Mouse (Mus musculus) CH12.LX (cell line): ENCODE measurements around the gene Fam69a. TPM values are rescaled to one million over a fixed set of nuclear protein-coding genes. Genes with fewer than 3 reads are reported as not detected.
"Not testable (repeated sequence)": the region's sequence is repeated elsewhere in the genome, so short reads cannot be mapped to it uniquely, and the experiment has no call there.

ENCODE experiments used
- DNase-seq: peaks from one replicate; pipeline ENCODE4 v3.0.0-alpha.2; 2013; ENCODE audit errors: extremely low read depth
- H3K27ac ChIP-seq: 2 replicates; pipeline ENCODE4 v1.5.1; 2012; ENCODE audit warnings: low read depth, mild to moderate bottlenecking, control low read depth, moderate library complexity; ENCODE audit not compliant: insufficient read depth
- H3K27me3 ChIP-seq: replicated peaks from 2 replicates; pipeline ENCODE3; 2012; ENCODE audit warnings: inconsistent platforms
- H3K36me3 ChIP-seq, 2 experiments: replicated peaks in 1 of 2; 2 replicates each; pipeline versions ENCODE3 to v1.6.1; 2012; ENCODE audit warnings: inconsistent platforms in 1 of 2, low read length in 1 of 2, mild to moderate bottlenecking in 1 of 2, mixed read lengths in 1 of 2, moderate library complexity in 1 of 2; ENCODE audit not compliant: control insufficient read depth in 1 of 2, insufficient read depth in 1 of 2
- H3K4me1 ChIP-seq, 2 experiments: 2 replicates each; pipeline ENCODE4 v1.6.1; 2012; ENCODE audit warnings: inconsistent platforms in 1 of 2, moderate library complexity in 1 of 2; ENCODE audit not compliant: insufficient read depth in 2 of 2, control insufficient read depth in 1 of 2
- H3K4me2 ChIP-seq: 2 replicates; pipeline ENCODE4 v1.6.1; 2012; ENCODE audit warnings: low read depth, mild to moderate bottlenecking, control low read depth; ENCODE audit not compliant: poor library complexity, insufficient read depth, severe bottlenecking
- H3K4me3 ChIP-seq, 3 experiments: fragments of 150-350 bp in 1 of 3; sonication (generic) in 1 of 3; replicated peaks in 1 of 3; 2 replicates each; pipeline versions ENCODE3 to v1.5.1; 2011 to 2012; ENCODE audit warnings: low read depth in 2 of 3, low read length in 2 of 3, mild to moderate bottlenecking in 2 of 3, moderate library complexity in 2 of 3, control low read depth in 1 of 3, improper control_type of control experiment in 1 of 3, inconsistent platforms in 1 of 3, mixed read lengths in 1 of 3; ENCODE audit not compliant: poor library complexity in 1 of 3
- H3K79me2 ChIP-seq: replicated peaks from 2 replicates; pipeline ENCODE4 v1.6.1; 2012; ENCODE audit warnings: mild to moderate bottlenecking, moderate library complexity; ENCODE audit not compliant: control insufficient read depth, poor library complexity, insufficient read depth, severe bottlenecking; ENCODE audit errors: extremely low read depth
- H3K9ac ChIP-seq: 2 replicates; pipeline ENCODE4 v1.6.1; 2012; ENCODE audit warnings: low read depth, mild to moderate bottlenecking, control low read depth, moderate library complexity; ENCODE audit not compliant: insufficient read depth
- H3K9me3 ChIP-seq: replicated peaks from 2 replicates; pipeline ENCODE3; 2012; ENCODE audit warnings: low read length, inconsistent platforms, mixed read lengths
- BHLHE40 ChIP-seq: IDR thresholded peaks from 2 replicates; pipeline ENCODE4 v1.6.1; 2011; ENCODE audit warnings: mild to moderate bottlenecking, low read depth, low read length, improper control_type of control experiment
- CHD2 ChIP-seq: IDR thresholded peaks from 2 replicates; pipeline ENCODE4 v1.6.1; 2011; ENCODE audit warnings: low read length, improper control_type of control experiment
- CTCF ChIP-seq, 2 experiments: IDR thresholded peaks in 1 of 2; conservative IDR thresholded peaks in 1 of 2; 2 replicates each; pipeline ENCODE4 v1.5.1; 2011 to 2012; ENCODE audit warnings: low read depth in 2 of 2, low read length in 2 of 2, improper control_type of control experiment in 1 of 2, inconsistent platforms in 1 of 2, mild to moderate bottlenecking in 1 of 2, moderate library complexity in 1 of 2
- ELF1 ChIP-seq: IDR thresholded peaks from 2 replicates; pipeline ENCODE4 v1.6.1; 2014; ENCODE audit warnings: low read depth, mild to moderate bottlenecking, inconsistent platforms, low read length, improper control_type of control experiment
- GABPA ChIP-seq: IDR thresholded peaks from 2 replicates; pipeline ENCODE4 v1.6.1; 2012; ENCODE audit warnings: low read depth, low read length, improper control_type of control experiment, inconsistent platforms; ENCODE audit not compliant: insufficient replicate concordance
- HCFC1 ChIP-seq: IDR thresholded peaks from 2 replicates; pipeline ENCODE4 v1.6.1; 2012; ENCODE audit warnings: low read depth, mild to moderate bottlenecking, inconsistent platforms, low read length, improper control_type of control experiment
- IRF4 ChIP-seq: IDR thresholded peaks from 2 replicates; pipeline ENCODE4 v1.6.1; 2014; ENCODE audit warnings: low read depth, mild to moderate bottlenecking, inconsistent platforms, low read length, improper control_type of control experiment
- MAFK ChIP-seq: IDR thresholded peaks from 2 replicates; pipeline ENCODE4 v1.6.1; 2011; ENCODE audit warnings: low read length, improper control_type of control experiment; ENCODE audit not compliant: insufficient replicate concordance
- MAZ ChIP-seq: IDR thresholded peaks from 2 replicates; pipeline ENCODE4 v1.6.1; 2012; ENCODE audit warnings: low read depth, mild to moderate bottlenecking, inconsistent platforms, low read length, improper control_type of control experiment, moderate library complexity
- MEF2A ChIP-seq: IDR thresholded peaks from 2 replicates; pipeline ENCODE4 v1.6.1; 2014; ENCODE audit warnings: low read depth, mild to moderate bottlenecking, inconsistent platforms, low read length, improper control_type of control experiment, borderline replicate concordance
- MXI1 ChIP-seq: IDR thresholded peaks from 2 replicates; pipeline ENCODE4 v1.6.1; 2011; ENCODE audit warnings: mild to moderate bottlenecking, low read depth, low read length, improper control_type of control experiment
- NELFE ChIP-seq: IDR thresholded peaks from 2 replicates; pipeline ENCODE4 v1.6.1; 2011; ENCODE audit warnings: low read depth, low read length, improper control_type of control experiment
- PAX5 ChIP-seq: IDR thresholded peaks from 2 replicates; pipeline ENCODE4 v1.6.1; 2012; ENCODE audit warnings: low read length, inconsistent platforms, mixed read lengths
- POLR2A ChIP-seq: IDR thresholded peaks from 2 replicates; pipeline ENCODE4 v1.6.1; 2011; ENCODE audit warnings: low read depth, mild to moderate bottlenecking, improper control_type of control experiment, low read length
- POLR2AphosphoS2 ChIP-seq: IDR thresholded peaks from 2 replicates; pipeline ENCODE4 v1.6.1; 2011; ENCODE audit warnings: low read depth, low read length, improper control_type of control experiment
- RAD21 ChIP-seq: IDR thresholded peaks from 2 replicates; pipeline ENCODE4 v1.6.1; 2011; ENCODE audit warnings: low read depth, mild to moderate bottlenecking, low read length, improper control_type of control experiment, moderate library complexity
- RCOR1 ChIP-seq: conservative IDR thresholded peaks from 2 replicates; pipeline ENCODE4 v1.6.1; 2012; ENCODE audit warnings: low read depth, mild to moderate bottlenecking, inconsistent platforms, low read length, improper control_type of control experiment
- SIN3A ChIP-seq: IDR thresholded peaks from 2 replicates; pipeline ENCODE4 v1.6.1; 2012; ENCODE audit warnings: low read length, improper control_type of control experiment, inconsistent platforms
- TBP ChIP-seq: conservative IDR thresholded peaks from 2 replicates; pipeline ENCODE4 v1.6.1; 2011; ENCODE audit warnings: low read depth, low read length, improper control_type of control experiment
- TCF12 ChIP-seq: IDR thresholded peaks from 2 replicates; pipeline ENCODE4 v1.6.1; 2014; ENCODE audit warnings: low read depth, mild to moderate bottlenecking, inconsistent platforms, low read length, improper control_type of control experiment
- UBTF ChIP-seq: IDR thresholded peaks from 2 replicates; pipeline ENCODE4 v1.6.1; 2012; ENCODE audit warnings: low read depth, mild to moderate bottlenecking, inconsistent platforms, low read length, improper control_type of control experiment, moderate library complexity
- USF1 ChIP-seq: IDR thresholded peaks from 2 replicates; pipeline ENCODE4 v1.6.1; 2014; ENCODE audit warnings: low read depth, mild to moderate bottlenecking, inconsistent platforms, low read length, improper control_type of control experiment
- ZMIZ1 ChIP-seq: IDR thresholded peaks from 2 replicates; pipeline ENCODE4 v1.6.1; 2012; ENCODE audit warnings: low read depth, mild to moderate bottlenecking, inconsistent platforms, low read length, improper control_type of control experiment
- dilution Hi-C: fragments of 300-500 bp; cut with MboI; formaldehyde crosslinking; loops from 2 replicates; pipeline ENCODE4 v1.14.3; 2020; ENCODE audit warnings: low sequenced_read_pairs; ENCODE audit not compliant: extremely low pct_unique_long_range_greater_than_20kb, extremely low pct_ligation_motif_present
- in situ Hi-C: fragments of 300-500 bp; cut with MboI; formaldehyde crosslinking; loops from 3 replicates; pipeline ENCODE4 v1.14.3; 2019; ENCODE audit warnings: low sequenced_read_pairs, low pct_ligation_motif_present, low pct_unique_long_range_greater_than_20kb, mixed read lengths
- polyA plus RNA-seq: library from polyadenylated mRNA; unstranded; fragments of >175 nt; gene quantifications from 2 replicates; pipeline ENCODE4 v1.2.1, GENCODE M21; 2012; ENCODE audit warnings: low read depth; ENCODE audit not compliant: insufficient read length
- total RNA-seq, 2 experiments: library from RNA; depleted of rRNA; stranded (reverse); fragments of 300-350 nt in 1 of 2; fragments of >200 nt in 1 of 2; gene quantifications; 2 replicates each; pipeline ENCODE4 v1.2.3; 2012 to 2014

Gene Fam69a
- total and polyA plus RNA-seq, 3 experiments, result 4.2 to 14.2 (median 6.5) TPM

DNA sequence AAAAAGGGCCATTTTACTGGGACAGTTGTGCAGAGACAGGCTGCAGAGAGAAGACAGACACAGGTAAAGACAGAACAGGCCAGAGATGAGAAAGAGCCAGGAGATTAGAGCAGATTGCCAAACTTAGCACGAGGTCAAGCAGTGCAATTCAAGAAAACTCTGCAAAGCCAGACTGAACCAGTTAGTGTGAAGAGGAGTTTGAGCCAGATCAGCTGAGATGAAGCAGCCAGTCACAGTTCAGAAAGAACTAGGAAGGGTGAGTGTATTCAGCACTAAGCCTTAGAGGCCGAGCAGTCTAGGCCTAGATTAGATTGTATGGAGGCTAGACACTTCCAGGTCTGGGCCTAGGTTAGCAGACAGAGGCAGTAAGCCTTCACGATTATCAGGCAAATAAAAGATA is 47.2 kb downstream of the Fam69a start:
- Histone ChIP-seq H3K27ac (no peak overlapping the region), H3K4me1 (peaks cover 3 to 26% of the 10 kb centered on the region in 2 experiments; a peak in 3 of 4 replicates), H3K79me2 (no peaks in the 10 kb centered on the region), H3K9ac (no peak overlapping the region), H3K27me3 (no peaks in the 10 kb centered on the region), H3K36me3 (no peaks in the 10 kb centered on the region), H3K4me3 (no peak overlapping the region), H3K9me3 (no peaks in the 10 kb centered on the region), H3K4me2 (no peak overlapping the region)
- DNase-seq, result no peak
- in situ Hi-C loops, result no loop called here
- TF ChIP-seq HCFC1 (no peak), UBTF (no peak), RCOR1 (no peak), MXI1 (no peak), TCF12 (no peak), USF1 (no peak), ZMIZ1 (no peak), CHD2 (no peak), TBP (no peak), MAFK (no peak), PAX5 (no peak), NELFE (no peak), IRF4 (no peak), SIN3A (no peak)
- dilution Hi-C loops, result no loop called here

DNA sequence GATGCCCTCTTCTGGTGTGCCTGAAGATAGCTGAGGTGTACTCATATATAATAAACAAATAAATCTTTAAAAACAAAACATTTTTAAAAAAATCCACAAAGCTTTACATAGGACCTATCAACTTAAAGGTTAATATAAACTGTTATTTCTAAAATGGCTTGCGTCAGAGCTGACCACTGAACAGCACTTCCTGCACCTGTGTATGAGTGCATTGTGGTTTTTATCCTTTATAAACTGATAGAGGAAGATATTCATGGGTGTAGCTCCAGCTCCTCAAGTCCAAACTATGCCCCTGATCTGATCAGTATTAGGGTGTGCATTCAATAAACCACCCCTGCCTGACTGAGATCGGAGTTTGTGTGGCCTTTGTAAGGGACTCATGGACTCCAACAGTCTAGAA is 48.0 kb downstream of the Fam69a start:
- no peak for TF ChIP-seq POLR2A
- TF ChIP-seq SIN3A, result no peak
- TF ChIP-seq NELFE, result no peak
- no peak for TF ChIP-seq BHLHE40
- TF ChIP-seq MXI1, result no peak
- TF ChIP-seq ELF1, result no peak
- no peak for TF ChIP-seq RCOR1
- no peak for TF ChIP-seq MEF2A
- TF ChIP-seq IRF4, result no peak
- no peak for TF ChIP-seq RAD21
- TF ChIP-seq USF1, result no peak
- TF ChIP-seq GABPA, result no peak
- no peak for TF ChIP-seq POLR2AphosphoS2
- TF ChIP-seq CHD2, result no peak
- TF ChIP-seq MAZ, result no peak
- no peak for TF ChIP-seq CTCF (conservative IDR thresholded peaks at IDR 0.05 in 1 of 2, IDR thresholded peaks at IDR 0.05 in 1 of 2; ENCODE audit: low read depth in 2 of 2, low read length in 2 of 2)
- TF ChIP-seq HCFC1, result no peak
- Histone ChIP-seq H3K9me3 (no peaks in the 10 kb centered on the region), H3K4me2 (no peak overlapping the region), H3K79me2 (0 out of 2 replicates have a peak, but pooled peaks cover 4% of the 10 kb centered on the region), H3K9ac (no peak overlapping the region), H3K27me3 (no peaks in the 10 kb centered on the region), H3K27ac (no peak overlapping the region), H3K4me3 (no peak overlapping the region), H3K4me1 (peaks cover 3 to 26% of the 10 kb centered on the region in 2 experiments; a peak in 3 of 4 replicates), H3K36me3 (no peaks in the 10 kb centered on the region)
- dilution Hi-C loops, result no loop called here
- no peak for DNase-seq
- in situ Hi-C loops, result no loop called here

DNA sequence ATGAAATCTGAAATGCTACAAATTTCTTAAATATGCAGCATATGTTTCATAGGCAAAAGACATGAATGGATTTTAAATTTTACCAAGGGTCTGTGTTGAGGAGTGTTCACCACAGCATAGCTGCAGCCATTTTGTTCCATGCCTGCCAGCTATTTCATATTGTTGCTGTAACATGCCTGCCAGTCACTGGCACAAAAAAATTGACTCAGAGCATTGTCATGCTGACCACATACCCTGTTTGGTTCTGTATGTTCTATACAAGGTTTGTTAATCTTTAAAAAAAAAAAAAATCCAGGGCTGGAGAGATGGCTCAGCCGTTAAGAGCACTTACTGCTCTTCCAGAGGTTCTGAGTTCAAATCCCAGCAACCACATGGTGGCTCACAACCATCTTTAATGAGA is 48.4 kb downstream of the Fam69a start:
- H3K79me2 ChIP-seq, H3K4me2 ChIP-seq, H3K27me3 ChIP-seq, H3K4me3 ChIP-seq, dilution Hi-C loops, H3K36me3 ChIP-seq, in situ Hi-C loops, DNase-seq, H3K9me3 ChIP-seq, H3K27ac ChIP-seq, H3K9ac ChIP-seq: not testable (repeated sequence)
- H3K4me1 ChIP-seq, result peaks cover 3 to 25% of the 10 kb centered on the region in 2 experiments; a peak in 3 of 4 replicates
